Mouse (Mus musculus) urinary bladder, postnatal 36 days (tissue): Measurements from ENCODE around the gene Gcn1l1.

ENCODE experiments used
- DNase-seq, 2 experiments: peaks; one replicate each; pipeline ENCODE4 v3.0.0; 2022; ENCODE audit warnings: low spot score in 2 of 2, mixed read lengths in 1 of 2

Gene Gcn1l1

GRCm38 (mm10) chr5:115591506-115591905 lies 26.5 kb downstream of the Gcn1l1 start:
- DNase-seq, result no peak

GRCm38 (mm10) chr5:115603561-115603960 lies 38.5 kb downstream of the Gcn1l1 start:
- no peak for DNase-seq

- no peak for DNase-seq
These were observed 46.5 kb downstream of the Gcn1l1 start for GRCm38 (mm10) chr5:115611566-115611965.

- no peak for DNase-seq
These were observed 48.3 kb downstream of the Gcn1l1 start for GRCm38 (mm10) chr5:115613332-115613731.

GRCm38 (mm10) chr5:115614948-115615347 lies 49.9 kb downstream of the Gcn1l1 start:
- no peak for DNase-seq

GRCm38 (mm10) chr5:115619690-115620089 lies 54.6 kb downstream of the Gcn1l1 start:
- no peak for DNase-seq

- no peak for DNase-seq
These were observed 57.6 kb downstream of the Gcn1l1 start for GRCm38 (mm10) chr5:115622686-115623085.

- DNase-seq, result no peak
These were observed 58.8 kb downstream of the Gcn1l1 start for GRCm38 (mm10) chr5:115623694-115624440.

GRCm38 (mm10) chr5:115626237-115626886 lies 61.3 kb downstream of the Gcn1l1 start:
- DNase-seq, result no peak

GRCm38 (mm10) chr5:115628083-115628482 lies 63.0 kb downstream of the Gcn1l1 start:
- DNase-seq, result no peak

GRCm38 (mm10) chr5:115629672-115630071 lies 64.6 kb downstream of the Gcn1l1 start:
- DNase-seq, result no peak

GRCm38 (mm10) chr5:115630291-115630690 lies 65.2 kb downstream of the Gcn1l1 start:
- DNase-seq, result no peak

- DNase-seq, result peak; percentile 91 to 95
These were observed 66.7 kb downstream of the Gcn1l1 start, which contains the start of gene Rab35 for GRCm38 (mm10) chr5:115631505-115632357. Rab35 (plus strand) TSS chr5:115631908.

GRCm38 (mm10) chr5:115632358-115632714 lies 67.3 kb downstream of the Gcn1l1 start:
- DNase-seq, result peak; percentile 18 to 27

GRCm38 (mm10) chr5:115633060-115633459 lies 68.0 kb downstream of the Gcn1l1 start:
- no peak for DNase-seq

GRCm38 (mm10) chr5:115634046-115634445 lies 69.0 kb downstream of the Gcn1l1 start:
- DNase-seq, result no peak

- DNase-seq, result peak in 1 of 2 experiments; percentile 29
These were observed 70.5 kb downstream of the Gcn1l1 start for GRCm38 (mm10) chr5:115635536-115635935.

GRCm38 (mm10) chr5:115644192-115644591 lies 79.1 kb downstream of the Gcn1l1 start:
- no peak for DNase-seq

GRCm38 (mm10) chr5:115648876-115649275 lies 83.8 kb downstream of the Gcn1l1 start:
- DNase-seq, result no peak

GRCm38 (mm10) chr5:115649699-115650098 lies 84.6 kb downstream of the Gcn1l1 start:
- DNase-seq, result no peak

GRCm38 (mm10) chr5:115650885-115651284 lies 85.8 kb downstream of the Gcn1l1 start:
- no peak for DNase-seq

- DNase-seq, result no peak
These were observed 86.8 kb downstream of the Gcn1l1 start for GRCm38 (mm10) chr5:115651821-115652220.
